Mouse (Mus musculus) forebrain, embryonic 15.5 days (tissue): Measurements from ENCODE around the gene Slco4a1. TPM values are rescaled to one million over a fixed set of nuclear protein-coding genes. Genes with fewer than 3 reads are reported as not detected.

Experiments
- ATAC-seq: fragments of 200-750 bp; cut with Nextera tagmentation; replicated peaks from 2 replicates; pipeline ENCODE4 v1.8.0; 2017; ENCODE audit warnings: mild to moderate bottlenecking, moderate TSS enrichment, moderate library complexity
- H3K27ac ChIP-seq: fragments of 300-500 bp; sonication (generic); replicated peaks from 2 replicates; pipeline ENCODE4 v1.5.1; 2015; ENCODE audit warnings: mild to moderate bottlenecking, inconsistent platforms
- H3K27me3 ChIP-seq: fragments of 300-500 bp; sonication (generic); 2 replicates; pipeline ENCODE4 v1.6.1; 2015; ENCODE audit warnings: inconsistent platforms
- H3K36me3 ChIP-seq: fragments of 300-500 bp; sonication (generic); 2 replicates; pipeline ENCODE4 v1.6.1; 2015; ENCODE audit warnings: mild to moderate bottlenecking, inconsistent platforms
- H3K4me1 ChIP-seq: fragments of 300-500 bp; sonication (generic); 2 replicates; pipeline ENCODE4 v1.6.1; 2015; ENCODE audit warnings: inconsistent platforms
- H3K4me2 ChIP-seq: fragments of 300-500 bp; sonication (generic); replicated peaks from 2 replicates; pipeline ENCODE4 v1.6.1; 2015; ENCODE audit warnings: mild to moderate bottlenecking, inconsistent platforms
- H3K4me3 ChIP-seq: fragments of 300-500 bp; sonication (generic); 2 replicates; pipeline ENCODE4 v1.5.1; 2015; ENCODE audit warnings: mild to moderate bottlenecking, inconsistent platforms
- H3K9ac ChIP-seq: fragments of 300-500 bp; sonication (generic); replicated peaks from 2 replicates; pipeline ENCODE4 v1.6.1; 2015; ENCODE audit warnings: mild to moderate bottlenecking, inconsistent platforms
- H3K9me3 ChIP-seq: fragments of 300-500 bp; sonication (generic); 2 replicates; pipeline ENCODE4 v1.6.1; 2016; ENCODE audit warnings: inconsistent platforms
- WGBS: fragments of 180-500 bp; shearing (Covaris S2); methylation state at CpG from one replicate; pipeline ENCODE4 v1.1.7; 2015; ENCODE audit warnings: mixed read lengths; 5-methylcytosine and 5-hydroxymethylcytosine counted together
- polyA plus RNA-seq: library from polyadenylated mRNA; unstranded; fragments of >200 nt; fragmentation: Nextera tagmentation; extraction: Ambion mirVana; gene quantifications from 2 replicates; pipeline ENCODE4 v1.2.1, GENCODE M21; 2015

Slco4a1 gene
- polyA plus RNA-seq, 1 experiment from 2014 or later: 1.4 TPM

DNA sequence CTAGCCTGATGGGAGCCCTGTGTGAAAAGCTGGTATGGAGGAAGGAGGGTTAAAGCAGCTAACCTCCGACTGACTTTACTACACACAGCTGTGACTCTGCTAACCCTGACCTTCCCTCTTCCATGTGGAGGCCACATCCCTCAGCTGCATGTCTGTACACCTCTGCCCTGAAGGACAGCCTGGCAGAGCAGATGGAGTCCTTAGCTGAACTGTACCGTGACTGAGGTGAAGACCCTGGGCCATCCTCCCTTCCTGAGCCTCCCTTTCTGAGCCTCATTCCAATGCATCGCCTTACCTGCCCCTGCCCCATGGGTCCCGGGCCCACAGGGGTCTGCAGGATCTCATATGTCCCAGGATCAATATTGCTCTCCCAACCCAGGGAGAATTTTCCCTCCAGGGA lies 28.8 kb downstream of the Slco4a1 start:
- Histone ChIP-seq H3K9ac (no peak overlapping the region), H3K36me3 (no peaks in the 10 kb centered on the region), H3K9me3 (no peaks in the 10 kb centered on the region), H3K4me2 (no peak overlapping the region), H3K27ac (peak overlapping the region; percentile 47; the same call in 1 of the 2 replicates), H3K4me1 (peaks cover 35% of the 10 kb centered on the region), H3K27me3 (no peaks in the 10 kb centered on the region), H3K4me3 (no peak overlapping the region)
- no peak for ATAC-seq
- 79% methylated on average over 4 of the region's 4 CpGs for WGBS

- 30% methylated on average over 3 of the region's 3 CpGs for WGBS
- ATAC-seq: no peak
- peak overlapping the region; percentile 47; the same call in 1 of the 2 replicates for H3K27ac ChIP-seq
- no peak overlapping the region for H3K9ac ChIP-seq
- no peaks in the 10 kb centered on the region for H3K9me3 ChIP-seq
- no peaks in the 10 kb centered on the region for H3K36me3 ChIP-seq
- peaks cover 35% of the 10 kb centered on the region for H3K4me1 ChIP-seq
- no peak overlapping the region for H3K4me3 ChIP-seq
- H3K27me3 ChIP-seq: no peaks in the 10 kb centered on the region
- H3K4me2 ChIP-seq: no peak overlapping the region
These were observed 29.3 kb downstream of the Slco4a1 start for GRCm38 (mm10) chr2:180485306-180485705.

DNA sequence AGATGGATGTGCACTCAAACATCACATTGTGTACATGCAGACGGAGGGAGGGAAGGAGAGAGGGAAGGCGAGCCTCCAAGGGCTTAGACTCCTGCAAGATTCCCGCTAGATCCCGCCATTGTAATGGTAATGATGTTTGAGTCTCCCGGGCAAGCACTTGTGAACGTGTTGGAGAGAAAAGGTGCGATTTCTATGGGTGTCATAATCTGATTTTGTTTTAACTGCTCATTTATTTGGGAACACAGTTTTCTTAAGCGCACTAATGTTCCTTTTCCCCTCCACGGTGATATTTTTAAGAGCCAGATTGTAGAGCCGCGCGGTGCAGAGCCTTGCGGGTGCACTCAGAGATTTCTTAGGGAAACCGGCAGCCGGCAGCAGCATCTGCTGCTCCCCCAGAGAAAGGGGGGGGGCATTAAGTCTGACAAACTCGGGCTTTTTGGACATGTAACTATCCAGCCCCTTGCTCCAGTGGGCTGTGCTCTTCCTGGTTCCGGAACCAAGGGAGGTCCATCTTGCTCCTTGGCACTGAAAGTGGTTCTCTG lies 32.2 kb downstream of the Slco4a1 start:
- Histone ChIP-seq H3K27me3 (no peaks in the 10 kb centered on the region), H3K36me3 (no peaks in the 10 kb centered on the region), H3K4me1 (peaks cover 27% of the 10 kb centered on the region), H3K9me3 (no peaks in the 10 kb centered on the region), H3K4me3 (peak overlapping the region; percentile 27), H3K9ac (peak overlapping the region; percentile 41), H3K4me2 (peak overlapping the region; percentile 44), H3K27ac (peak overlapping the region; percentile 88)
- 2% methylated on average over 17 of the region's 17 CpGs for WGBS
- peak; percentile 80 for ATAC-seq

GRCm38 (mm10) chr2:180495906-180496305 lies 39.9 kb downstream of the Slco4a1 start:
- Histone ChIP-seq H3K9me3 (no peaks in the 10 kb centered on the region), H3K27me3 (peaks cover 11% of the 10 kb centered on the region; the same call in 1 of the 2 replicates), H3K9ac (no peak overlapping the region), H3K36me3 (no peaks in the 10 kb centered on the region), H3K4me3 (no peak overlapping the region), H3K4me2 (no peak overlapping the region), H3K27ac (peak overlapping the region; percentile 20; the same call in 1 of the 2 replicates), H3K4me1 (peaks cover 28% of the 10 kb centered on the region)
- no peak for ATAC-seq
- 55% methylated on average over 8 of the region's 8 CpGs for WGBS

- H3K27ac ChIP-seq: peak within 1 kb of the TSS; percentile 57
- peak within 1 kb of the TSS; percentile 74 for H3K4me2 ChIP-seq
These were observed 43.7 kb downstream of the Slco4a1 start, which contains the start of gene Ntsr1 for GRCm38 (mm10) chr2:180499741-180500140. Gene Ntsr1, plus strand, starts transcription at chr2:180499976.

DNA sequence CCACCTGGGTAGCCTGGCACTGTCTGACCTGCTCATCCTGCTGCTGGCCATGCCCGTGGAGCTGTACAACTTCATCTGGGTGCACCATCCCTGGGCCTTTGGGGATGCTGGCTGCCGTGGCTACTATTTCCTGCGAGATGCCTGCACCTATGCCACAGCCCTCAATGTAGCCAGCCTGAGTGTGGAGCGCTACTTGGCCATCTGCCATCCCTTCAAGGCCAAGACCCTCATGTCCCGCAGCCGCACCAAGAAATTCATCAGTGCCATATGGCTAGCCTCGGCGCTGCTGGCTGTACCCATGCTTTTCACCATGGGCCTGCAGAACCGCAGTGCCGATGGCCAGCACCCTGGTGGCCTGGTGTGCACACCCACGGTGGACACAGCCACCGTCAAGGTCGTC lies 44.7 kb downstream of the Slco4a1 start:
- Histone ChIP-seq H3K9me3 (no peaks in the 10 kb centered on the region), H3K27me3 (peaks cover 12% of the 10 kb centered on the region; the same call in 1 of the 2 replicates), H3K36me3 (no peaks in the 10 kb centered on the region), H3K9ac (no peak overlapping the region; the same call in none of the 2 replicates), H3K4me1 (peaks cover 34% of the 10 kb centered on the region), H3K4me2 (peak overlapping the region; percentile 74), H3K4me3 (peak overlapping the region; percentile 44), H3K27ac (no peak overlapping the region)
- ATAC-seq: peak; percentile 23; the same call in 1 of the 2 replicates
- WGBS: 43% methylated on average over 13 of the region's 13 CpGs

More at GRCm38 (mm10) chr2:180499741-180500140, 43.7 kb downstream of the Slco4a1 start, which contains the start of gene Ntsr1:
- Histone ChIP-seq H3K4me1 (peaks cover 38% of the 10 kb centered on the region), H3K36me3 (no peaks in the 10 kb centered on the region), H3K9ac (peak within 1 kb of the TSS; percentile 49), H3K27me3 (peaks cover 12% of the 10 kb centered on the region; the same call in 1 of the 2 replicates), H3K4me3 (peak within 1 kb of the TSS; percentile 44), H3K9me3 (no peaks in the 10 kb centered on the region)
- 0% methylated on average over 30 of the region's 30 CpGs for WGBS
- ATAC-seq: peak; percentile 60

DNA sequence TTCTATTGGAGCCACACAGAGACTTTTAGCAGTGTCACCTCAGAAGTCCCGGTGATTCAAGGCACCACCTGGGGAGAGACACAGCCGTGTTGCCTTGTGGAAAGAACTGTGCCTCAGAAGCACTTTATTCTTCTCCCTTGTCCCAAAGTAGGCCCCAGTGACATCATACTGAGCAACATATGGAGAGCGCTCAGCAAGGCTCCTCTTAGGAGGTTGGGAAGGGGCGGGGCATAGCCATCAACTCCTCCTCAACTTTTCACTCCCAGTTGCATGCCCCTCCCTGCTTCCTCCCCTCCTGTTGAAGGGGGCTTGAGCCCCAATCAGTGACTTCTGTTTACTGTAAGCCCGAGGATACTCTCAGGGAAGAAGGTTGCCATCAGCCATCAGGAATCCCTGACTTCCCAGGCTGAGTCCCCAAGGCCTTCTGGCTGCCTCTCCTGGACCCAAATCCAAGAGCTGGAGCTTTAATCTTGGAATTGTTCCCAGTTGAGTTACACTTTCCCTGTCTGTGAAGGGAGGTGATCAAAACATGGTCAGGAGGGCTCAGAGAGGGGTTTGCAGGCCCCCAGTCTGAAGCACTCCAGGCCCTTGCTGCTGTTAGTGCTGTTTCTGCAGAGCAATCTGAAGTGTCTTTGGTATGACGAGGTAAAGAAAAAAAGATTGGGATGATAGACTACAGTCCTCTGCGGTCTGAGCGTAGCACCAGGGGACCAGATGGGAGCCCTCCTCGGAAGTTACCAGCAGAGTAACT lies 45.3 kb downstream of the Slco4a1 start:
- peak overlapping the region; percentile 44 for H3K4me3 ChIP-seq

DNA sequence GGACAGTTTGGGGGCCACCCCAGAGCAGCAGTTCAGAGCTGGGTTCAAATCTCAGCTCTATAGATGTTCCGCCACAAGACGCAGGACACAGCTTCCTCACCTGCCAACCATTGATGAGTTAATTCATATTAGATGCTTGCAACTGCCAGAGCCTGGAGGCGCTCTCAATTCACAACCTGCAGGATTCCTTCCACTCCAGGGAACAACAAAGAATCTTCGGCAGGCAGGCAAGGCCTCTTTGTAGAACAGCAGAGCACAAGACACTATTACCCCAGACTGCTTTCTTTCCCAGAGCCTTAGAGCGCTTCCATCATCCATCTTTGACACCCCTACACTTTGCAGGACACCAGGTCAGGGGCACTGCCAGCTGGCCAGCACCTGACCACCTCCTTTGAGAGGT lies 50.2 kb downstream of the Slco4a1 start:
- 14% methylated on average over 5 of the region's 5 CpGs for WGBS
- no peaks in the 10 kb centered on the region for H3K27me3 ChIP-seq
- no peaks in the 10 kb centered on the region for H3K36me3 ChIP-seq
- H3K4me2 ChIP-seq: no peak overlapping the region
- H3K4me1 ChIP-seq: peaks cover 20% of the 10 kb centered on the region
- H3K4me3 ChIP-seq: no peak overlapping the region
- 0 out of 2 replicates have a peak overlapping the region, but pooled peaks have one; percentile 29 for H3K27ac ChIP-seq
- H3K9ac ChIP-seq: no peak overlapping the region
- ATAC-seq: no peak
- no peaks in the 10 kb centered on the region for H3K9me3 ChIP-seq

More for the DNA sequence above, 45.3 kb downstream of the Slco4a1 start:
- H3K36me3 ChIP-seq: no peaks in the 10 kb centered on the region
- peaks cover 36% of the 10 kb centered on the region for H3K4me1 ChIP-seq
- 44% methylated on average over 9 of the region's 9 CpGs for WGBS
- ATAC-seq: no peak
- H3K4me2 ChIP-seq: peak overlapping the region; percentile 74
- peaks cover 12% of the 10 kb centered on the region; the same call in 1 of the 2 replicates for H3K27me3 ChIP-seq
- H3K9me3 ChIP-seq: no peaks in the 10 kb centered on the region
- H3K27ac ChIP-seq: no peak overlapping the region; the same call in 1 of the 2 replicates
- no peak overlapping the region for H3K9ac ChIP-seq

DNA sequence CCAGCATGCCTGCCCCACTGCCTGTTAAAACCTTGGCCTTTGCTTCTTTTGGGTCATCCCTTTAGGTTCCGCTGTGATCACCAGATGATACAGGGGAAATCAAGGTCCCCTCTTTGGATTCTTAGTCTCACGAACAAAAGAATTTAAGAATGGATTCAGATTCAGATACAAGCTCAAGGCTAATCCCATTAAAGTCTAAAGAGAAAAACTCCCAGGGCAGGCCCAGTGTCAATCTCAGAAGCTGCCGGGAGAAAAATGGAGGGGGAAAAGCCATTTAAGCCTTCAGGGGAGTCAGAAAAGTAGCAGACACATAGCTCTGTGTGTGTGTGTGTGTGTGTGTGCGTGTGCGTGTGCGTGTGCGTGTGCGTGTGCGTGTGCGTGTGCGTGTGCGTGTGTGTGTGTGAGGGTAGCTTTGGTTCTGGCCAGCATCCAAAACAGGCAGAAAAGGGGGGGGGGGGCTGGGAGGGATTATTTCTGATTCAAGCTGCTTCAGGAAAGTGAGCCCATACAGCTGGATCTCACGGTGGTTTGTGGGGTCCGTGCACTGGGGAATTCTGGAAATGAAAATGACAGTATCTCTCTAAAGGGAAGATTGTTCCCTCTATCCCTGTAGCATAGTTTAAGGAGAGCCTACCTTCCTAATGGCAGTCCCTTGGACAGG lies 52.5 kb downstream of the Slco4a1 start:
- no peak for ATAC-seq
- 0 out of 2 replicates have a peak overlapping the region, but pooled peaks have one; percentile 2 for H3K27ac ChIP-seq
- no peaks in the 10 kb centered on the region for H3K9me3 ChIP-seq

DNA sequence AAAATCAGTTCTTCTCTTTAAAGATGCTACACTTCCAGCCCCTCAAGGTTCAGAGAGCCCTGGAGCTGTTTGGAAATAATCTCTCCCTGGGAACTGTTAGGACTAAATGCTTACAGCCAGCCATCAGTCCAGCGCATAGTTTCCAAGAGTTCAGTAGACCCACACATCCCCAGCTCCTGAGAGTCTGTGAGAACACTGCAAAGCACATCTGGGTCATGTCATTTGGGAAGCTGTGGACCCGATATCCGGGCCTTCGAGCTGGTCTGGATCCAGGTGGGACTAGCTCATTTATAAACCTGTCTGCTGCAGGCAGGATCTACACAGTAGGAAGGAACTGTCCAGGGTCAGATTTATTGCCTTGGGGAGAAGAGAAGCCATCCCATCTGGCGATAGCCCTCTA lies 54.8 kb downstream of the Slco4a1 start:
- no peaks in the 10 kb centered on the region for H3K27me3 ChIP-seq
- ATAC-seq: no peak
- no peaks in the 10 kb centered on the region for H3K36me3 ChIP-seq
- WGBS: 90% methylated on average over 5 of the region's 5 CpGs
- H3K4me1 ChIP-seq: peaks cover 24% of the 10 kb centered on the region
- H3K4me3 ChIP-seq: no peak overlapping the region
- H3K27ac ChIP-seq: no peak overlapping the region
- H3K9ac ChIP-seq: no peak overlapping the region
- no peaks in the 10 kb centered on the region for H3K9me3 ChIP-seq
- no peak overlapping the region for H3K4me2 ChIP-seq

More for the DNA sequence above, 52.5 kb downstream of the Slco4a1 start:
- Histone ChIP-seq H3K36me3 (no peaks in the 10 kb centered on the region), H3K27me3 (no peaks in the 10 kb centered on the region), H3K4me1 (peaks cover 23% of the 10 kb centered on the region), H3K4me3 (no peak overlapping the region), H3K4me2 (no peak overlapping the region), H3K9ac (no peak overlapping the region)
- 49% methylated on average over 14 of the region's 14 CpGs for WGBS

DNA sequence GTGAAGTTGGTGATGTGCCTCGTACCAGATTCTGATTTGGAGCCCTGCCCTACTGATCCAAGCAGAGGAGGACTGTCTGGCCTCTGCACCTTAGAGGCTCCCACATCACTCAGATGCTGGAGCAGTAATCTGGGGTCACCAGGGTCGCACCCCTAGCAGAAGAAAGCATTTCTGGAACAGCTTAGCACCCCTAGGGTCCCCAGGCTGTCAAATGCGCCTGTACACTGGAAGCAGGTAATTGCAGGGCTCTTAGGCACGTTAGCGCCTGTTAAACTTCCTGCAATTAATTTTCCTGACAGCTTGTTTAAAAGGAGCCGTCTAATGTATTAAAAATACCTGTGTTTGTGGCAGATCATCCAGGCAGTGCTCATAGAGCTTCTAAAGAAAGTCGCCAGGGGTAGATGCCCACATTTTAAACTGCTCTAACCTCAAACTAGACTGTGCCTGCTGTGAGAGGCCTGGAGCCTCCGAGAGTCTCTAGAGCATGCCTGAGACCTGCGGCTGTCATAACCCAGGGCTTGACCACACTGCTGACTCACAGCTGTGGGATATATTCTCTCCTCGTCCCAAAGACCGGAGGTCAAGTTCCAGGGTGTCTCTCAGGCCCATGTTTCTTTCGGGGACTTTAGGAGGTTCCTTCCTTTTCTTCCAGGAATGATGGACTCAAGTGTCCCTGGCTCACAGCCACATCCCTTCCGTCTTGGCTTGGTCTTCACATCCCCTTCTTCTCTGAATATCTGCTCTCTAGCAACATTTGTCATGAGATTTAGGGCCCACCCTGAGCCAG lies 56.0 kb downstream of the Slco4a1 start:
- 62% methylated on average over 13 of the region's 13 CpGs for WGBS
- Histone ChIP-seq H3K4me3 (no peak overlapping the region), H3K27me3 (no peaks in the 10 kb centered on the region), H3K9ac (no peak overlapping the region), H3K4me1 (peaks cover 14% of the 10 kb centered on the region), H3K4me2 (no peak overlapping the region), H3K27ac (0 out of 2 replicates have a peak overlapping the region, but pooled peaks have one; percentile 15), H3K36me3 (no peaks in the 10 kb centered on the region), H3K9me3 (no peaks in the 10 kb centered on the region)
- ATAC-seq: no peak
